Mouse (Mus musculus) midbrain, postnatal 0 days (tissue): ENCODE measurements at regions not wholly inside any gene's neighbourhood (a gene's known extent, or its start where the extent isn't known, plus 50 kb on each side); places are given as distances from the start of the nearest gene placed in this dataset.

Source experiments
- ATAC-seq: fragments of 200-750 bp; cut with Nextera tagmentation; 2 replicates; pipeline ENCODE4 v1.8.0; 2017; ENCODE audit warnings: moderate number of reproducible peaks, mild to moderate bottlenecking, moderate TSS enrichment, moderate library complexity; ENCODE audit not compliant: low FRiP score
- DNase-seq: peaks from one replicate; pipeline ENCODE4 v3.0.0-alpha.2; 2015; ENCODE audit warnings: low spot score
- H3K27ac ChIP-seq: fragments of 300-500 bp; sonication (generic); 2 replicates; pipeline ENCODE4 v1.5.1; 2014; ENCODE audit warnings: low read depth, mild to moderate bottlenecking, low read length, mixed read lengths
- H3K27me3 ChIP-seq: fragments of 300-500 bp; sonication (generic); 2 replicates; pipeline ENCODE4 v1.6.1; 2014; ENCODE audit warnings: low read length, control low read depth, mixed read lengths; ENCODE audit not compliant: insufficient read depth
- H3K36me3 ChIP-seq: fragments of 300-500 bp; sonication (generic); 2 replicates; pipeline ENCODE4 v1.6.1; 2014; ENCODE audit warnings: low read length, control low read depth, mixed read lengths; ENCODE audit not compliant: insufficient read depth
- H3K4me1 ChIP-seq: fragments of 300-500 bp; sonication (generic); 2 replicates; pipeline ENCODE4 v1.6.1; 2014; ENCODE audit warnings: mild to moderate bottlenecking, control low read depth, antibody characterized with exemption, low read length, mixed read lengths; ENCODE audit not compliant: insufficient read depth
- H3K4me2 ChIP-seq: fragments of 300-500 bp; sonication (generic); 2 replicates; pipeline ENCODE4 v1.6.1; 2014; ENCODE audit warnings: low read depth, mild to moderate bottlenecking, low read length, mixed read lengths; ENCODE audit not compliant: poor library complexity, severe bottlenecking
- H3K4me3 ChIP-seq: fragments of 300-500 bp; sonication (generic); 2 replicates; pipeline ENCODE4 v1.5.1; 2014; ENCODE audit warnings: low read depth, mild to moderate bottlenecking, low read length, moderate library complexity
- H3K9ac ChIP-seq: fragments of 300-500 bp; sonication (generic); replicated peaks from 2 replicates; pipeline ENCODE4 v1.6.1; 2014; ENCODE audit warnings: mild to moderate bottlenecking, low read length, moderate library complexity, mixed read lengths; ENCODE audit not compliant: poor library complexity, severe bottlenecking
- H3K9me3 ChIP-seq: fragments of 300-500 bp; sonication (generic); 2 replicates; pipeline ENCODE4 v1.6.1; 2016; ENCODE audit warnings: low read length, control low read depth
- CTCF ChIP-seq: IDR thresholded peaks from 2 replicates; pipeline ENCODE4 v1.5.1; 2016; ENCODE audit warnings: antibody characterized with exemption, mild to moderate bottlenecking
- WGBS: fragments of 180-500 bp; shearing (Covaris S2); extraction: QIAGEN DNeasy Blood & Tissue Kit; methylation state at CpG from one replicate; pipeline ENCODE4 v1.1.7; 2014; 5-methylcytosine and 5-hydroxymethylcytosine counted together

GRCm38 (mm10) chr3:4974659-4975058 is 775.9 kb upstream of the Gm8797 start:
- ATAC-seq = no peak
- H3K27ac ChIP-seq = no peak overlapping the region

GRCm38 (mm10) chr3:4976344-4976743 is 774.3 kb upstream of the Gm8797 start:
- DNase-seq = no peak
- Histone ChIP-seq H3K9me3 (no peaks in the 10 kb centered on the region), H3K4me2 (no peak overlapping the region), H3K36me3 (no peaks in the 10 kb centered on the region), H3K9ac (no peak overlapping the region), H3K27me3 (no peaks in the 10 kb centered on the region), H3K4me1 (no peaks in the 10 kb centered on the region), H3K4me3 (no peak overlapping the region), H3K27ac (no peak overlapping the region)
- 31% methylated on average over 1 of the region's 1 CpGs for WGBS
- no peak for TF ChIP-seq CTCF
- no peak for ATAC-seq

More at GRCm38 (mm10) chr3:4974659-4975058, 775.9 kb upstream of the Gm8797 start:
- no peaks in the 10 kb centered on the region for H3K9me3 ChIP-seq
- TF ChIP-seq CTCF = no peak
- no peaks in the 10 kb centered on the region for H3K36me3 ChIP-seq
- no peak overlapping the region for H3K4me3 ChIP-seq
- no peak overlapping the region for H3K9ac ChIP-seq
- WGBS = 7% methylated on average over 1 of the region's 1 CpGs
- no peak overlapping the region for H3K4me2 ChIP-seq
- H3K27me3 ChIP-seq = no peaks in the 10 kb centered on the region
- DNase-seq = no peak
- no peaks in the 10 kb centered on the region for H3K4me1 ChIP-seq

GRCm38 (mm10) chr3:5017742-5018141 is 732.9 kb upstream of the Gm8797 start:
- Histone ChIP-seq H3K9ac (no peak overlapping the region), H3K4me3 (no peak overlapping the region), H3K4me2 (no peak overlapping the region), H3K36me3 (no peaks in the 10 kb centered on the region), H3K27me3 (no peaks in the 10 kb centered on the region), H3K4me1 (no peaks in the 10 kb centered on the region), H3K27ac (no peak overlapping the region), H3K9me3 (no peaks in the 10 kb centered on the region)
- 66% methylated on average over 3 of the region's 3 CpGs for WGBS
- no peak for ATAC-seq
- TF ChIP-seq CTCF = no peak
- DNase-seq = peak; percentile 4
